Mouse (Mus musculus): ENCODE results near the gene Nr3c2.

The Nr3c2 gene

DNA sequence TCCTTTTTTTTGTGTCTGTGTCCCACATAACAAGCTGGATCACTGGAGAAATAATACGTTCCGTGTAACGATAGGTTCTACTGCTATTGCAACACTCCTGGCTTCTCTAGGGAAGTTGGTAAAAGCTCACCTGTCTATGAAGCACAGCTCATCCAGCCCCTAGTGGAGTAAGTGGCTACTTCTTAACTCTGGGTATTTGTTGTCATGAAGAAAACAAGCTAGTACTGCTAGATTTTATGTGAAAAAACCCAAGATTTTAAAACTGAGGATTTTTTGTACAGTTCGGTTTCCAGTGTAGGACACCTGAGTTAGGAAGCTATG, 271.2 kb downstream of the Nr3c2 start:
- in situ Hi-C loops (cut with MboI), result no loop called here

DNA sequence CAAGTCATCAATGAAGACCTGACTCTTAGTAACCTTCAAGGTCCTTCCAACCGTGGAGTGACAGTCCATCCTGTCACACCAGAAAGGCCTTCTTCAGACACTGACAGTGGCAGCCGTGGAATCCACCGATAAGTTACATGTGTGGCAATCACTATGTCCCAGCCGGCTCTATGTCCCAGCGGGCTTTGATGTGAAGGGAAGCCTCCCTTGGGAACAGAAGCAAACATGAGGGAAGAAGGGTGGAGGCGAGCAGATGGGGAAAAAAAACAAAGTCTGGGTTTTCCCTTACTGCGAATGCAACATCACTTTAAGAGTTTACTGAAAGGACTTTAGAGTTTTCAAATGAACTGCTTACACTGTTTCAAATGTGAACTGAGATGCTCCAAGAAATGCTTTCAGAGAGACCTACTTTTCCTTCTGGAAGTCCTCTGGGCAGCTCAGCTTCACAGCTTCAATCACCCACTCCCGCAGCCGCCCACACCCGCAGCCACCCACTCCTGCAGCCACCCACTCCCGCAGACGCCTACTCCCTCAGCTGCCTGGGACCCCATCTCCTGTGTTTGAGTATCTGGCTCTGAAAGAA, 273.9 kb downstream of the Nr3c2 start:
- in situ Hi-C loops (cut with MboI), result no loop called here

DNA sequence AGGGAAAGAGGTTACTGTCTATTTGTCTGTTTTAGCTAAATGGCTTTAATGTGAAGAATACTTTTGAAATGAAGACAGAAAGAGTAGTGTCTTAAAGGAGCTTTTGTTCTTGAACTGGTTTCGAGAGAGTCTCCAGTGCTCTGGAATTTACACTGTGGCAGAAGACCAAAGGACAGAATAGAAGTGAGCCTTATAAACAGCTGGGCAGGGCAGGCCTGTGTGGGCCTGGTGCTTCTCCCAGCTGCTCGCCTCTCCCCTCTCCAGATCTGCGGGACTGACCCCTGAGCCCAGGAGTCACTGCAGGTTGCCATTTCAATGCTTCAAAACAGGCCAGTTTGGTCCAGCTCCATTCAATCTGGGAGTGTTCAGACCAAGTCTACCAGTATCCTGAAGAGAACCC, 274.5 kb downstream of the Nr3c2 start:
- in situ Hi-C loops (cut with MboI), result no loop called here

DNA sequence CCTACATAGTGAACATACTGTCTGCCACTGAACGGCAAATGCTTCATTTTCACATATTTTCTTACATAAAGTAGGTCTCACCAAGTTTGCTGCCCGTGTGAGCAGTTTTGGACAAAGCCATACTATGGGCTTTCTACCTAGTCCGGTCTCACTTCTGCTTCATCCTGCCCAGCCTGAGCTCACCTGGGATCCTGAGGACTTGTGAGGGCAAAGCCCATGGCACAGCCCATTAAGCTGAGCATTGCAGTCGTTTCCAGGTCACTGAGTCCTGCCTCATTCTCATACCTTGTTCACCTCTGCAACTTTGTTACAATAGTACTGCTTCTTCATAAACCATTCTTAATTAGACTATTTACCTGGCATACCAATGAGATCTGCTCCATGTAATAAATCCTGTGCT, 276.2 kb downstream of the Nr3c2 start:
- in situ Hi-C loops (cut with MboI), result no loop called here

DNA sequence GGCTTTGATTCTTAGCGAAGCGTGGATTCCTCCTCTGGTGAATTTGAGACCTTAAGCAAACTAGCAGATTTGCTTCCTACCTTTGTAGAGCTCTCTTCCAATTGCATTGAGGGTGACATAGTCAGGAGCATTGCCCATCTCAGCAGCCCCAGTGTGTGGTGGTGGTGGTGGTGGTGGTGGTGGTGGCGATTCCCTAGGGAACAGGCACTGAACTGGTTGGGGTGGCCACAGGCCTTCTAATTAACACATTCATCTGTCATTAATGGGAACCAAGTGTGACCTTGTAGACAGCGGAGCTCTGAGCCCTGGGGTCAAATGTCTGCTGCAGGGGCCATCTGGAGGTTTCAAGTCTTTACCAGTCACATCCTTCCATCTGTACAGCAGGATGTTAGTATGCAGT, 277.1 kb downstream of the Nr3c2 start:
- in situ Hi-C loops (cut with MboI), result no loop called here

DNA sequence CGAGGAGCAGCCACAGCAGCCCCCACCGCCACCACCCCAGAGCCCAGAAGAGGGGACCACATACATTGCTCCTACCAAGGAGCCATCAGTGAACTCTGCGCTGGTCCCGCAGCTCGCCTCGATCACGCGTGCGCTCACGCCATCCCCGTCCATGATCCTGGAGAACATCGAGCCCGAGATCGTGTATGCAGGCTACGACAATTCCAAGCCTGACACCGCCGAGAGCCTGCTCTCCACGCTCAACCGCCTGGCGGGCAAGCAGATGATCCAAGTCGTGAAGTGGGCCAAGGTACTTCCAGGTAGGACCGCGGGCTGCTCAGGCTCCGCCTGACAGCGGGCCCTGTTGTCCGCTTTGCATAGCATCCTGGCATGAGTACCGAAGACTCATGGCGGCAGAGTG, 286.6 kb downstream of the Nr3c2 start:
- in situ Hi-C loops (cut with MboI), result no loop called here

DNA sequence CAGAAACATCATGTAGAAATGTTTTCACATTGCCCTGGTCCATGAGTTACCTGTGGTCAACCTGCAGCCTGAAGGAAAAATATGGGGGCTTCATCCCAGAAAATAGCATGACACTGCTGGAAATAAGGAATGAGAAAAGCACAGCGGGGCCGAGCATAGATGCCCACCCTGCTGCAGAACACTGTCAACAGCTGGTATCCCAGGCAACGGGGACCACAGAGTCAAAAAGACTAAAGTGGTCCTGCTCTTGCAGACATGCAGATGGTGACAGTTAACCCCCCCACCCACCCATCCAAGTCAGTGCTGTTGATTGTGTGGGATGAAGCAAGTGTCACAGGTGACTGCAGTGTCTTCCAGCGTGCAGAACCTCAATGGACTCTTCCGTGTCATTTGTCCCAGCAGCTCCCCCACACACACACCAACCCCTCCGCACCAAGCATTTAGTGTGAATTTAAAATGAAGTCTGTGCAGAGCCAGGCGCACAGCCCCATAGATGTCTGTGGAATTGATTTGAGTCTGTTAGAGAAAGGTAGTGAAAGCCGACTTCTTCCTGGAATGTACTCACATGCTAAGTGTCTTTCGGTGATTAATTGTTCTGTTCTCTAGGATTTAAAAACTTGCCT, 287.8 kb downstream of the Nr3c2 start:
- in situ Hi-C loops (cut with MboI), result no loop called here

DNA sequence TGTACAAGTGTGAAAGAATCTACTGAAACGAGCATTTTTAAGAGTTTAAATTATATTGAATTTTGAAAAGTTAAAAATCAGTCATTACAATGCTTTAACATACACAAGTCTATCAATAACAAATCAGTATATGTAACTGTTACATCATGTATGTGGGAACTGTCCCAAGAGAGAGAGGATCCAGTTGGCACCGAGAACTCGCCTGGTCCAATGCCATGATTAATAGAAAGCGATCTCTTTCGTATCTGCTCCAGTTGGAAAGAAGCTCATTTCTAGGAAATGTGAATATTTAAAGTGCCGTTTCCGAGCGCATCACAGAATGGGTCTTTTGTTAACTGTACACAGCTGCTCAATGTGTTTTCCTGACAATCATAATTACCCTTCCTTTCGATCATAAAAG, 288.5 kb downstream of the Nr3c2 start:
- in situ Hi-C loops (cut with MboI), result no loop called here

DNA sequence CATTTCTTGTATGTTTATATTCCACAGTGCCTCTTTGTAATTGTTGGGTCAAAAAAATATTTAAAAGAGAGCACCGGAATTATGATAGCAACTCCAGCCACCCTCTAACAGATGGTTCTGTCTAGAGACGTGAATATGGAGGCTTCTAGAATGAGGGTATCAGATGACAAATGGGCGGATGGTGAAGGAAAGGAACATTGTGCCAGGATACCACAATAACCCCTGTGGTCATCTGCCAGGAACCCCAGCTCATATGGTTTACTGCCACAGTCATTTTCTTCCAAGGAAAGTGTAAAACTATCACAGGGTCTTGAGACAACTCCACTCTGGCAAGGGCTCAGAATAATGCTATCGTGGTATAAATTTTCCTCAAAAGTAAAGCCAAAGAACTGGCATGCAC, 289.1 kb downstream of the Nr3c2 start:
- in situ Hi-C loops (cut with MboI), result no loop called here

DNA sequence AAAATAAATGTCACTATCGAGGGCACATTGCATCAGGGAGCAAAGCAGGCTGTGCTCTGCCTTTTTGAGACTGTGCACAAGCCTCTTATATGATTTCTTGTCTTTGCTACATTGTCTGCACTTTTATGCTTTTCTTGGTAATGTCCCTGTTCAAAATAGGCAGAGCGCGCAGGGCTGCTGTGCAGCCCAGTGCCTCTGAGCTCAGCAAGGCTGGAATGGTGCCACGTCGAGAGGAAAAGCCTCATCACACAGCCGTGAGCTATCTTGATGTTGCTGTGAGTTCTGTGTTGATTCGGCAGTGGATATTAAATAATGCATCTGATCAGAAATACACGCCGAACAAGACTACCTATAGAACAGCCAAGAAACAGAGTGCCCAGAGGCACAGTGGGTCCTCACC, 290.1 kb downstream of the Nr3c2 start:
- in situ Hi-C loops (cut with MboI), result no loop called here

DNA sequence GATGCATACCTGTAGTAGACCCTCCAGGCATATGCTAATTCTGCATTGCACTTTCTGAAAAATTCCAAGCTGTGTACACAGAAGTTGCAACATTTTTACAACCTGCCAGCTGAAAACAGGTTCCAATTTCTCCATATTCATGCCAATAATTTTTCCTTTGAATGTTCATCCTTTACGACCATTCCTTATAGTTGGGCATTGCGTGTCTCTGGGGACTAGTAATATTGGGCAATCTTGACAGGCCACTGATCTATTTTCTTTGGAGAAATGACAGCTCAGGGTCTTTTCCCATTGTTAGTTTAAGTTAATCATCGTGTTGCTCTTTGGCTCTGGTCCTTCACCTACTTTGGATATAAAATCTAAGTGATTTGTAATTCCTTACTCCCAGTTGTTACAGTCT, 291.2 kb downstream of the Nr3c2 start:
- in situ Hi-C loops (cut with MboI), result no loop called here

DNA sequence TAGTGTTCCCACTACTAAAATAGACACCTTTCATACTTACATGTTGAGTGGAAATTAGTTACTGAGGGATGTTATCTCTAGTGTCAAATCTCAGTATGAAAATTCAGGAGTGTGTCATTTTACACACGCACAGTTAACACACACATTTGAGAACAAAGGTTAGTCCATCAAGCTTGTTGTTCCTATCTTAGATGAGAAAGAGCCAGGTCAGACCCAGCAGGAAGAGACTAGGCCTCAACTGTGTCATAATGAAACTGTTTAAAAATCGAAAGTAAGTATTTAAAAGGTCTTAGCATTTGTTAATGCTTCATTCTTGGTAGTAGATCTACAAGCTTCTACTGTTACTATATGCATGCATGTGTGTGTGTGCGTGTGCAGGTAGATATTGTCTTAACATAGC, 310.1 kb downstream of the Nr3c2 start:
- in situ Hi-C loops (cut with MboI), result no loop called here

DNA sequence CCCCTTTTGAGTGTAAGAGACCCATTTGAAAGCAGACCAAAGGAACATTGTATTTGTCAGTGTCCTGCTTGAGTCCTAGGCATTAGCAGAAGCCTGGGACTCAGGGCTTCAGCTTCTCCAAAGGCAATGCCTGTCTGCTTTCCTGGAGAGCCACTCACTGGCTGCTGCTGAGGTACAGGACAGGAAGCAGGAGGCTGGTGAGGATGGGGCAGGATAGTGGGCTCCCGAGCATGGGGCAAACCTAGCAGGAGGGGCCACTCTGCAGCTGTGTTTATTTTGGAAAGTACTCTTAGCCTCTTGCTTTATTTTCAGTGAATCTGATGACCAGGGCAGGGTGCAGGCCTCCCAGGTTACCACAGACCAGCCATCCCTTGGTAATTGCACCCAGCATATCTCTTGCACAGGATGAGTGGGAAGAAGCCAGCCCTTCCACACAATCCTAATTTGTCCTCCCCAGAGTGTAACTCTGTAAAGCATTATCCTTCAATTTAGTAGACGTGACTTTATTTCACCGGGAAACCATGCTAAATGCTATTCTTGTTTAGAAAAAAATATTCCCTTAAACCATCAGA, 314.7 kb downstream of the Nr3c2 start:
- in situ Hi-C loops (cut with MboI), result no loop called here

DNA sequence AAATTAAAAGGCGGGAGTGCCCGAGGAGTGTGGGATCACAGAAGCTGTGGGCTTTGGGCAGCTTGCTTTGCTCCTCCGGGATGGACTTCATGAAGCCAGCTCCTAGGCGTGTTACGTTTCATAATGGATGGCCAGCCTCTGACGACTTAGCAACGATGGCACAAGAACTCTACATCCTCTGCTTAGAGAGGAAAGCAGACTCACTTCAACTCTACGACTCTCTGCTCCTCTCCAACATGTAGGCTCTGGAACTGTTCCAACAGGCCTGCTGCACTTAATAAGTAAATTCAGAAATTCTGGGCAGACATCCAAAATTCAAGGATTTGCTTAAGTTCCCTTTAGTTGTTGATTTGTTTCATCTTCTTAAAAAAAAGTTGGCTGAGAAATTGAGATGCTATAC, 315.4 kb downstream of the Nr3c2 start:
- in situ Hi-C loops (cut with MboI), result no loop called here

DNA sequence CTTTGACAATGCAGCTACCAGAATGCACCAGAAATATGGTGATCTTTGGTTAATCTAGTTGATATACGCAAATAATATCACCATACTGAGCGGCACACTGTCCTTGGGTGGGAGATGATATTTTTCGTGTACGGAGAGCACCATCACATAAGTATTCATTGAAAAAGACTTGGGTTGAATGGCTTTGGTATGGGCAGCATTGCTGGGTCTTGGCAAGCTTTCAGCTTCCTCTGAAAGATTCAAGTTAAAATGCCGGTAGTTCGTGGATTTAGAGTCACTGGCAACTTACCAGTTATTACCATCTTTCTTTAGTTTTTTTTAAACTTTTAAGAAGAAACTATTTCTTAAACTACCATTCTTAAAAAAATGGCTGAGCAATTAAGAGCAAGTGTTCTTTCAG, 315.9 kb downstream of the Nr3c2 start:
- in situ Hi-C loops (cut with MboI), result no loop called here

DNA sequence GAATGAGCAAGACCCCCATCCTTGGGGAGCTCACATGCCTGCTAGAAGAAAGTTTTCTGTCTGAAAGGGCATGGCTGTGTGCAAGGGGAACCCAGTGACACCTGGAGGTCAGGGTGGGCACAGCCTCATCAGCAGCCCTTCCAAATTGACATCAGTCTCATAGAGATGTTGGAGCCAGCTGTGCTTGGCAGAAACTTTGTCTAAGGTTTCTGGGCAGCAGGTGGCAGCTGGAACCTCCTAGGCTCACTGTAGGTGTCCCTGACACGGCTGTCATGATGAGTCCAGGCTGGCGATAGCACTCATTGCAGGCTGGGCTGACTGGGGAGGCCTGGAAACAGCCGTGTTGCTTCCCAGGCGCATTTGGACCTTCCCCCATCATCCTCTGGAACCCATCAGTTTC, 323.9 kb downstream of the Nr3c2 start:
- in situ Hi-C loops (cut with MboI), result no loop called here

DNA sequence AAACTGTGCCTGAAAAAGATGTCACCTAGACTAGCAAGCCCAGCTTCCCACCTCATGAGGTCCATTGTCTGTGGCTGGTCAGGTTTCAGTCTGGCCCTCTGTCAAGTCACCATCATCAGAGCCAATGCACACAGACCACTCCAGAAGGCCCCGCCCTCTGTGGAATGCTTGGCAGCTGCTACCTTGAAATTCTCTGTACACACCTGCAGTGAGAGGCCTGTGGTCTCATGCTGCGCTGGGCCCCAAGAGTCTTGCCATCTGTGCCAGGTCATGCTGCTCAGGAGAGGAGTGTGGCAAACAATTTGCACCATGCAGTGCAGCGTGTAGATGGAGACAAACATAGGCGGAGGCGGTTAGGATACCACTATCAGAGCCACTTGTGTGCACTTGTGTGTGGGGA, 328.5 kb downstream of the Nr3c2 start:
- in situ Hi-C loops (cut with MboI), result no loop called here

DNA sequence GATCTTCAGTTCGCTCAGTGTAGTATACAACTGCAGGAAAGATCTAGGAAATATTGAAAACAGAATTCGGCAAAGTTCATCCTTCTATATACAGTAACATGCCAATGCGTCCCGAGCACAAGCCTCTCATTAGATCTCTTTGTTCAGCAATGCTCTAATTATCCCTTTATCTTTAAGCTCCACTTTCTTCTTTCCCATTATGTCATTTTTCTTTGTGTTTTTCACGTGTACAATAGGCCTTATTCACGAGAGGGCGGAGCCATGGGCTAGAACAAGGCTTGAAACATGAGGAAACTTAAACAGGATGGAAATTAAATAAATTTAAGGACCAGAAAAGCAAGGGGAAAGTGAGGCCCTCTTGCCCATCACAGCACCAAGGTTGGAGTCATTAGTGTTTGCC, 329.4 kb downstream of the Nr3c2 start:
- in situ Hi-C loops (cut with MboI), result no loop called here

DNA sequence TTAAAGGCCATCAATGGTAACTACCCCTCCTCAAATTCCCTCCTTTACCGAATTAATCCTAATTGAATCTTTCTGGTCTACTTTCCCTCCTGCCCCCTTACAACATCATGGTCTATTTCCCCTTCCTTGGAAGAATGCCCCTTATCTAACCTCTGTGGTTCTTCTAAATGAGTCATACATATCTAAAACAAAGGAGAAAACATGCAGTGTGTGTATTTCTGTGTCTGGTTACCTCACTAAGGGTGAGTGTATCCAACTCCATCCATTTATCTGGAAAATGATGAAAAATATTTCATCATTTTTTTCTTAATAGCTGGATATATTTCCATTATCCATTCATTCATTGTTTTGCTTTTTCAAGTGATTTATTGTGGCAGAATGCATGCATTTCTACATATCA, 332.0 kb downstream of the Nr3c2 start:
- in situ Hi-C loops (cut with MboI), result no loop called here

DNA sequence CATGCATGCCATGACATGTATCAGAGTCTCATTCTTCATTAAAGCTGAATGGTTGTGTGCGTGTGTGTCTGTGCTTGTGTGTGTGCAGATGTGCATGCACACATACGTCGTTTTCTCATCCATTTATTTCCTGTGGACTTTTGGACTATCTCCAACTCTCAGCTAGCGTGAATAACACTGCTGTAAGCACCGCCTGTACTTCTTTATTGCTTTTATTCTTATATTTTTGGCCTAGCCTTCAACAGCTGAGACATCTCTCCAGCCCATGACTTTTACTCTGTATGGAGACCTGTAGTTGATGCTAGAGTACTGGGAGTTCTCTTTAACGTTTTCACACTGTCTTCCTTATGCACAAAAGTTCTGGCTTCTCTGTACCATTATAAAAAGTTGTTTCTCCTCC, 332.6 kb downstream of the Nr3c2 start:
- in situ Hi-C loops (cut with MboI), result no loop called here

DNA sequence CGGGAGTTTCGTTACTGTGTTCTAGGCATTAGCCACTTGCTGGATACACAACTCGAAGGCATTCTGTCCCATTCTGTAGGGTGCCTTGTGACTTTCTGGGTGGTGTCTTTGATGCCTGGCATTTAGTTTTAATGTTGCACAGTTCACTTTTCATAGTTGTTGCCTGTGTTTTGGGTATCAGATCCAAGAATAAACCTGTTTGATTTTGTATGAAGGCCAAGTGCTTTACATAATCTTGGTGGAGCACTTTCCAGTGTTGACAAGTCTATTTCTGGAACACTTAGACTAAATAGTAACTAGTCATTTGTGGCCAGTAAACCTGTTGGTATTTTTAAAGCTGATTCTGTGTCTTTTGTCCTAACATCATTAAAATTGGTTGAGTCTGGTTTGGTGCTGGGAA, 333.2 kb downstream of the Nr3c2 start:
- in situ Hi-C loops (cut with MboI), result no loop called here

DNA sequence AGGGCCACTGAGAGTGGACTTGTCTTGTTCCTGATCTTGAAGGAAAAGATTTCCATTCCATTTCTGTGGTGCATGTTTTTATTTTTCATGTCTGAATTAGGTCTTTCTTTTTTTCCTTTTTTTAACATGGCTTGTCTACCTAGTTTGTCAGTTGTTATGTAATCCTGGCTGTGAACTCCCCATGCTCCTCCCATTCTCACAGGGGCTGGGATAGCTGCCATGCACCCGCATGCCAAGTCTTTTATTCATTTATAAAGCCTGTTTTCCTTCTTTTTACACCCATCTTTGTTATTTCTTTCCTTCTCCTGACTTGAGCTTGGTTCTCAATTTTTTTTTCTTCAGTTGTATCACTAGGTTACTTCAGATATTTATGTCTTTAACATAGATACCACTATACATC, 337.5 kb downstream of the Nr3c2 start:
- in situ Hi-C loops (cut with MboI), result no loop called here

DNA sequence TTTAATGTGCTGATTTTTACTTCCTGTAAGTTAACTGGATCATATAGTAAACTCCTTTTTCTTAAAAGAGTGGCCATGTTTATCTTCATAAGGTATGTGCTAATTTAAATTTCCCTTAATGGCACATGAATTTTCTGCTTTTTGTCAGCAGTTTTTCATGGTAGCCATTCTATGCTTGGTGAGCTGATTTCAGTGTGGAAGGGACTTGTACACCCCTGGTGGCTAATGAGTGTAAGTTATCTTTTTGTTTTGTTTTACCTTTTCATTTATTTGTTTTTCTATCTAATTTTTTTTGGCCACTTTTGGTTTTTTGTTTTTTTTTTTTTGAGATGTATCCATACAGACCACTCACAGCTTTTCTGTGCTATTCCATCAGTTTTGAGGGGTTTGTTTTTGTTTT, 340.2 kb downstream of the Nr3c2 start:
- in situ Hi-C loops (cut with MboI), result no loop called here

DNA sequence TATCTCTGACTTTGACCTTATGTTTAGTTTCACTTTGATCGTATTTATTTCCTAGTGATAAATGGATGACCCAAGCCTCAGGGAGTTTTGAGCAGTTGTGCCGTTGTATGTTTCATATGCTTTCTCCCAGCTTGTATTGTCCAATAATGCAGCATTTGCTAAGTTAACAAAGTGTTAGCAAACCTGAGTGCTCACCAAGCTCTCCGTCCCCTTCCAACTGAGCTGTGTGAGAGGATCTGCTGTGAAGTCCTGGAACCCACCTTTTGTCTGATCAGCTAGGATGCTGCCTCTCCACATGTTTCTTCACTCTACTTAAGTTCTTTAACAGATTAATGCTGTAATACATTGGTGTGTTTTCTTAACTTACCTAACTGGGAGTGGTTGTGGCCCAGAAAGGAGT, 342.1 kb downstream of the Nr3c2 start:
- in situ Hi-C loops (cut with MboI), result no loop called here

Data from mature B cell (primary cell).